Mouse (Mus musculus) ES-Bruce4 (cell line): ENCODE data around the gene Kcnab3.

Experiments
- CTCF ChIP-seq: IDR thresholded peaks from one replicate; pipeline ENCODE4 v1.8.1; 2011; ENCODE audit warnings: low read depth, low read length
- EP300 ChIP-seq: IDR thresholded peaks from 2 replicates; pipeline ENCODE4 v1.6.1; 2011; ENCODE audit warnings: low read depth, low read length; ENCODE audit not compliant: insufficient read depth

DNA sequence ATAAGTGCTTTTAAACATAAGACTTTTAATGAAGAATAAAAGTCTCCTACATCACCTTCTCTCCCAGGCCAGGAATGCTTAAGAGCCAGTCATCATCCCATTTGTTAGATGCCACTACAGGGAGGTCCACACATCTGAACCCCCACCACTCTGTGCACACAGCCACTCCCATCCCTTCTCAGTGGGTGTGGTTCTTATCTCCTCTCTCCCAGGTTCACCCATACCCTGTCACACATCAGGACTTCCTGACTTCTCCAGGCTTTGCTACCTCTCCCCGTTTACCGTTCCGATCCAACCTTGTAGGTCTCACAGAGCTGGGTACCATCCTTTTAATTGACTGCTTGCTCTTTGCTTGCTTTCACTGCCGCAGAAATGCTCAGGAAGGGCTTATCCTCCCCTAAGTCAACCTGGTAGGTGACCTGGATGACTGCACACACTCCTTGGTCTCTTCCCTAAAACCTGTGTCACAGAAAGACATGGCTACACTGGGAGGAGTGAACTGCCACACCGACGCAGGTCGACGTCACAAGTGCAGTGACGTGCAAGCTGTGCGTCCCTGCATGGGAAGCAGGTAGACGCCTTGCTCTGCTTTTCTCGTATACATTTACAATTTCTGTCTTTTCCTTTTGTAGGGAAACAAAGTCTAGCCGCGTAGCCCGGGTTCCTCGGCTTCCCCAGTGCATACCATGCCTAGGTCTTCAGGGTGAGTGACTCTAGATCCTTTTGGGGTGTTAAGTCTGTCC, 47.3 kb downstream of the Kcnab3 start:
- TF ChIP-seq CTCF (no peak), EP300 (no peak)
